Mouse (Mus musculus): ENCODE measurements around the gene Gm20388. TPM values are rescaled to one million over a fixed set of nuclear protein-coding genes. Genes with fewer than 3 reads are reported as not detected.

Gm20388 gene
- polyA plus RNA-seq, 1 experiment from 2014 or later = not detected

GRCm38 (mm10) chr8:124240932-124241331 is 4330.3 kb downstream of the Gm20388 start:
- DNase-seq (ENCODE audit: low spot score) (no peak), ATAC-seq (ENCODE audit: insufficient number of reproducible peaks, low FRiP score, low TSS enrichment, low read depth) (no peak)
- peaks cover 6% of the 10 kb centered on the region for H3K36me3 ChIP-seq (ENCODE audit: control insufficient read depth, insufficient read depth, low read length)
- H3K9ac ChIP-seq (ENCODE audit: low read length) = no peak overlapping the region
- 54% methylated on average over 8 of the region's 8 CpGs for WGBS
- H3K4me3 ChIP-seq (ENCODE audit: low read depth, low read length) = no peak overlapping the region
- H3K27me3 ChIP-seq (ENCODE audit: control insufficient read depth, insufficient read depth, low read length) = no peaks in the 10 kb centered on the region
- peaks cover 8% of the 10 kb centered on the region; the same call in 1 of the 2 replicates for H3K4me1 ChIP-seq (ENCODE audit: control insufficient read depth, insufficient read depth, low read length)
- no peak overlapping the region for H3K4me2 ChIP-seq (ENCODE audit: low read depth, severe bottlenecking)
- no peaks in the 10 kb centered on the region for H3K9me3 ChIP-seq (ENCODE audit: control insufficient read depth, low read length)
- no peak overlapping the region for H3K27ac ChIP-seq (replicated peaks; ENCODE audit: low read depth, low read length)

GRCm38 (mm10) chr8:124242208-124242607 is 4331.6 kb downstream of the Gm20388 start:
- H3K9me3 ChIP-seq (ENCODE audit: control insufficient read depth, low read length) = no peaks in the 10 kb centered on the region
- ATAC-seq (ENCODE audit: insufficient number of reproducible peaks, low FRiP score, low TSS enrichment, low read depth) = no peak
- no peak overlapping the region for H3K4me3 ChIP-seq (ENCODE audit: low read depth, low read length)
- H3K4me1 ChIP-seq (ENCODE audit: control insufficient read depth, insufficient read depth, low read length) = peaks cover 8% of the 10 kb centered on the region; the same call in 1 of the 2 replicates
- no peak overlapping the region for H3K27ac ChIP-seq (replicated peaks; ENCODE audit: low read depth, low read length)
- peaks cover 6% of the 10 kb centered on the region for H3K36me3 ChIP-seq (ENCODE audit: control insufficient read depth, insufficient read depth, low read length)
- WGBS = 90% methylated on average over 6 of the region's 6 CpGs
- no peak overlapping the region for H3K9ac ChIP-seq (ENCODE audit: low read length)
- no peaks in the 10 kb centered on the region for H3K27me3 ChIP-seq (ENCODE audit: control insufficient read depth, insufficient read depth, low read length)
- H3K4me2 ChIP-seq (ENCODE audit: low read depth, severe bottlenecking) = no peak overlapping the region
- no peak for DNase-seq (ENCODE audit: low spot score)

GRCm38 (mm10) chr8:124242913-124243312 is 4332.3 kb downstream of the Gm20388 start:
- Histone ChIP-seq H3K4me1 (ENCODE audit: control insufficient read depth, insufficient read depth, low read length) (peaks cover 8% of the 10 kb centered on the region; the same call in 1 of the 2 replicates), H3K9me3 (ENCODE audit: control insufficient read depth, low read length) (no peaks in the 10 kb centered on the region), H3K4me2 (ENCODE audit: low read depth, severe bottlenecking) (no peak overlapping the region), H3K27me3 (ENCODE audit: control insufficient read depth, insufficient read depth, low read length) (no peaks in the 10 kb centered on the region), H3K4me3 (ENCODE audit: low read depth, low read length) (no peak overlapping the region), H3K27ac (replicated peaks; ENCODE audit: low read depth, low read length) (no peak overlapping the region), H3K36me3 (ENCODE audit: control insufficient read depth, insufficient read depth, low read length) (peaks cover 6% of the 10 kb centered on the region), H3K9ac (ENCODE audit: low read length) (no peak overlapping the region)
- WGBS = 93% methylated on average over 5 of the region's 5 CpGs
- DNase-seq (ENCODE audit: low spot score) (no peak), ATAC-seq (ENCODE audit: insufficient number of reproducible peaks, low FRiP score, low TSS enrichment, low read depth) (no peak)

GRCm38 (mm10) chr8:124247581-124247980 is 4336.9 kb downstream of the Gm20388 start:
- H3K4me3 ChIP-seq (ENCODE audit: low read depth, low read length) = no peak overlapping the region
- no peaks in the 10 kb centered on the region for H3K27me3 ChIP-seq (ENCODE audit: control insufficient read depth, insufficient read depth, low read length)
- WGBS = 89% methylated on average over 6 of the region's 6 CpGs
- DNase-seq (ENCODE audit: low spot score) (no peak), ATAC-seq (ENCODE audit: insufficient number of reproducible peaks, low FRiP score, low TSS enrichment, low read depth) (no peak)
- H3K9me3 ChIP-seq (ENCODE audit: control insufficient read depth, low read length) = no peaks in the 10 kb centered on the region
- H3K9ac ChIP-seq (ENCODE audit: low read length) = no peak overlapping the region
- peaks cover 6% of the 10 kb centered on the region for H3K36me3 ChIP-seq (ENCODE audit: control insufficient read depth, insufficient read depth, low read length)
- H3K27ac ChIP-seq (replicated peaks; ENCODE audit: low read depth, low read length) = no peak overlapping the region
- no peak overlapping the region for H3K4me2 ChIP-seq (ENCODE audit: low read depth, severe bottlenecking)
- H3K4me1 ChIP-seq (ENCODE audit: control insufficient read depth, insufficient read depth, low read length) = peaks cover 9% of the 10 kb centered on the region

GRCm38 (mm10) chr8:124248688-124249087 is 4338.0 kb downstream of the Gm20388 start:
- H3K4me2 ChIP-seq (ENCODE audit: low read depth, severe bottlenecking) = no peak overlapping the region
- peaks cover 5% of the 10 kb centered on the region for H3K36me3 ChIP-seq (ENCODE audit: control insufficient read depth, insufficient read depth, low read length)
- H3K27me3 ChIP-seq (ENCODE audit: control insufficient read depth, insufficient read depth, low read length) = no peaks in the 10 kb centered on the region
- no peak overlapping the region for H3K9ac ChIP-seq (ENCODE audit: low read length)
- 89% methylated on average over 6 of the region's 6 CpGs for WGBS
- no peak overlapping the region for H3K4me3 ChIP-seq (ENCODE audit: low read depth, low read length)
- H3K27ac ChIP-seq (replicated peaks; ENCODE audit: low read depth, low read length) = no peak overlapping the region
- no peaks in the 10 kb centered on the region for H3K9me3 ChIP-seq (ENCODE audit: control insufficient read depth, low read length)
- no peak for DNase-seq (ENCODE audit: low spot score)
- H3K4me1 ChIP-seq (ENCODE audit: control insufficient read depth, insufficient read depth, low read length) = peaks cover 9% of the 10 kb centered on the region
- no peak for ATAC-seq (ENCODE audit: insufficient number of reproducible peaks, low FRiP score, low TSS enrichment, low read depth)

GRCm38 (mm10) chr8:124250255-124250654 is 4339.6 kb downstream of the Gm20388 start:
- DNase-seq (ENCODE audit: low spot score) (no peak), ATAC-seq (ENCODE audit: insufficient number of reproducible peaks, low FRiP score, low TSS enrichment, low read depth) (no peak)
- Histone ChIP-seq H3K4me2 (ENCODE audit: low read depth, severe bottlenecking) (no peak overlapping the region), H3K36me3 (ENCODE audit: control insufficient read depth, insufficient read depth, low read length) (no peaks in the 10 kb centered on the region; the same call in 1 of the 2 replicates), H3K27ac (replicated peaks; ENCODE audit: low read depth, low read length) (no peak overlapping the region), H3K4me1 (ENCODE audit: control insufficient read depth, insufficient read depth, low read length) (peaks cover 9% of the 10 kb centered on the region), H3K27me3 (ENCODE audit: control insufficient read depth, insufficient read depth, low read length) (no peaks in the 10 kb centered on the region), H3K4me3 (ENCODE audit: low read depth, low read length) (no peak overlapping the region), H3K9me3 (ENCODE audit: control insufficient read depth, low read length) (no peaks in the 10 kb centered on the region), H3K9ac (ENCODE audit: low read length) (no peak overlapping the region)
- 21% methylated on average over 3 of the region's 3 CpGs for WGBS

- DNase-seq (ENCODE audit: low spot score) (no peak), ATAC-seq (ENCODE audit: insufficient number of reproducible peaks, low FRiP score, low TSS enrichment, low read depth) (no peak)
- 18% methylated on average over 4 of the region's 4 CpGs for WGBS
- Histone ChIP-seq H3K27me3 (ENCODE audit: control insufficient read depth, insufficient read depth, low read length) (no peaks in the 10 kb centered on the region), H3K36me3 (ENCODE audit: control insufficient read depth, insufficient read depth, low read length) (no peaks in the 10 kb centered on the region; the same call in 1 of the 2 replicates), H3K27ac (replicated peaks; ENCODE audit: low read depth, low read length) (no peak overlapping the region), H3K4me2 (ENCODE audit: low read depth, severe bottlenecking) (no peak overlapping the region), H3K4me1 (ENCODE audit: control insufficient read depth, insufficient read depth, low read length) (peaks cover 9% of the 10 kb centered on the region), H3K4me3 (ENCODE audit: low read depth, low read length) (no peak overlapping the region), H3K9ac (ENCODE audit: low read length) (no peak overlapping the region), H3K9me3 (ENCODE audit: control insufficient read depth, low read length) (no peaks in the 10 kb centered on the region)
Measured at GRCm38 (mm10) chr8:124250785-124251184, 4340.1 kb downstream of the Gm20388 start.

GRCm38 (mm10) chr8:124252533-124252950 is 4341.9 kb downstream of the Gm20388 start:
- Histone ChIP-seq H3K36me3 (ENCODE audit: control insufficient read depth, insufficient read depth, low read length) (no peaks in the 10 kb centered on the region), H3K27me3 (ENCODE audit: control insufficient read depth, insufficient read depth, low read length) (no peaks in the 10 kb centered on the region), H3K4me1 (ENCODE audit: control insufficient read depth, insufficient read depth, low read length) (peaks cover 9% of the 10 kb centered on the region), H3K4me2 (ENCODE audit: low read depth, severe bottlenecking) (no peak overlapping the region), H3K9ac (ENCODE audit: low read length) (no peak overlapping the region), H3K27ac (replicated peaks; ENCODE audit: low read depth, low read length) (no peak overlapping the region), H3K4me3 (ENCODE audit: low read depth, low read length) (no peak overlapping the region), H3K9me3 (ENCODE audit: control insufficient read depth, low read length) (no peaks in the 10 kb centered on the region)
- DNase-seq (ENCODE audit: low spot score) (no peak), ATAC-seq (ENCODE audit: insufficient number of reproducible peaks, low FRiP score, low TSS enrichment, low read depth) (no peak)
- WGBS = 94% methylated on average over 5 of the region's 5 CpGs

GRCm38 (mm10) chr8:124253939-124254338 is 4343.3 kb downstream of the Gm20388 start:
- Histone ChIP-seq H3K4me2 (ENCODE audit: low read depth, severe bottlenecking) (no peak overlapping the region), H3K27ac (replicated peaks; ENCODE audit: low read depth, low read length) (no peak overlapping the region), H3K4me3 (ENCODE audit: low read depth, low read length) (no peak overlapping the region), H3K9ac (ENCODE audit: low read length) (no peak overlapping the region), H3K4me1 (ENCODE audit: control insufficient read depth, insufficient read depth, low read length) (peaks cover 9% of the 10 kb centered on the region), H3K27me3 (ENCODE audit: control insufficient read depth, insufficient read depth, low read length) (no peaks in the 10 kb centered on the region), H3K36me3 (ENCODE audit: control insufficient read depth, insufficient read depth, low read length) (no peaks in the 10 kb centered on the region), H3K9me3 (ENCODE audit: control insufficient read depth, low read length) (no peaks in the 10 kb centered on the region)
- no peak for DNase-seq (ENCODE audit: low spot score)
- ATAC-seq (ENCODE audit: insufficient number of reproducible peaks, low FRiP score, low TSS enrichment, low read depth) = no peak
- WGBS = 84% methylated on average over 6 of the region's 6 CpGs
